Mouse (Mus musculus) heart, postnatal 0 days (tissue): Measurements from ENCODE around the gene Smim17.

Experiments
- CTCF ChIP-seq: IDR thresholded peaks from 2 replicates; pipeline ENCODE4 v1.5.1; 2016; ENCODE audit warnings: antibody characterized with exemption, control low read depth, low read depth
- EP300 ChIP-seq: IDR thresholded peaks from 2 replicates; pipeline ENCODE4 v1.6.1; 2016; ENCODE audit warnings: antibody characterized with exemption, low read depth

DNA sequence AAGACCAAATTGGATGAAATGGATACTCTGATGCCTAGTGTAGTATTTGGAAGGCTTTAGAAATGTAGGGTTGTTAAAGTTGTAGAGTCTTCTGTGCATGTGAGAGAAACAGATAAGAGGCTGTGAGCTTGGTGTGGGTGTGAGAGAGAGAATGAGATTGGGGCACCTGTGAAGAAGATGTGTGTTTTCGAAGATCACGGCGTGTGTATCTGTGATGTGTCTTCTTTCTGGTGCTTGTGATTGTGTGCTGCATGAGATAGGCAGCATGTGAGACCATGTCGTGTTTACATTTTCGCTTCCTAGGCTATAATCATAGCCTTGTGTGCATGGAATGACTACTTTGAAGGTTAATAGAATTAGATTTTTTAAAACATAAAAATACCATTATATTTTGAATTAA is 31.3 kb upstream of the Smim17 start:
- no peak for TF ChIP-seq CTCF
- TF ChIP-seq EP300, result no peak
